Mouse (Mus musculus): ENCODE results near the gene Bbc3.
A peak's percentile ranks its signal among the peaks of the same experiment; 100 is the strongest.
"Not testable (repeated sequence)": the region's sequence is repeated elsewhere in the genome, so short reads cannot be mapped to it uniquely, and the experiment has no call there.

Gene Bbc3

GRCm38 (mm10) chr7:16294346-16294745 is 13.8 kb upstream of the Bbc3 start:
- peak; percentile 85 for DNase-seq (ENCODE audit: low read depth)

GRCm38 (mm10) chr7:16294837-16295236 is 13.4 kb upstream of the Bbc3 start:
- DNase-seq (ENCODE audit: low read depth): peak; percentile 97

GRCm38 (mm10) chr7:16295321-16295900 is 12.8 kb upstream of the Bbc3 start:
- peak; percentile 90 for DNase-seq (ENCODE audit: low read depth)

- no peak for DNase-seq (ENCODE audit: low read depth)
These were observed 12.0 kb upstream of the Bbc3 start for GRCm38 (mm10) chr7:16296146-16296545.

- peak; percentile 92 for DNase-seq (ENCODE audit: low read depth)
These were observed 11.3 kb upstream of the Bbc3 start for GRCm38 (mm10) chr7:16296766-16297390.

- no peak for DNase-seq (ENCODE audit: low read depth)
These were observed 10.6 kb upstream of the Bbc3 start for GRCm38 (mm10) chr7:16297616-16298015.

GRCm38 (mm10) chr7:16298927-16299326 is 9.3 kb upstream of the Bbc3 start:
- no peak for DNase-seq (ENCODE audit: low read depth)

GRCm38 (mm10) chr7:16299419-16300035 is 8.7 kb upstream of the Bbc3 start:
- DNase-seq (ENCODE audit: low read depth): peak; percentile 89

- not testable (repeated sequence) for DNase-seq (ENCODE audit: low read depth)
These were observed 1.1 kb upstream of the Bbc3 start for GRCm38 (mm10) chr7:16307141-16307540.

GRCm38 (mm10) chr7:16308555-16309317 is 543 bp downstream of the Bbc3 start:
- no peak for DNase-seq (ENCODE audit: low read depth)

- peak; percentile 89 for DNase-seq (ENCODE audit: low read depth)
These were observed 1.3 kb downstream of the Bbc3 start for GRCm38 (mm10) chr7:16309318-16310019.

GRCm38 (mm10) chr7:16310020-16310520 is 1.9 kb downstream of the Bbc3 start:
- peak; percentile 95 for DNase-seq (ENCODE audit: low read depth)

- DNase-seq (ENCODE audit: low read depth): peak; percentile 68
These were observed 2.6 kb downstream of the Bbc3 start for GRCm38 (mm10) chr7:16310521-16311452.

- DNase-seq (ENCODE audit: low read depth): peak; percentile 68
These were observed 3.3 kb downstream of the Bbc3 start for GRCm38 (mm10) chr7:16311453-16312004.

GRCm38 (mm10) chr7:16312011-16312671 is 3.9 kb downstream of the Bbc3 start:
- DNase-seq (ENCODE audit: low read depth): peak; percentile 74

- peak; percentile 92 for DNase-seq (ENCODE audit: low read depth)
These were observed 4.6 kb downstream of the Bbc3 start for GRCm38 (mm10) chr7:16312672-16313311.

GRCm38 (mm10) chr7:16313481-16314220 is 5.5 kb downstream of the Bbc3 start:
- DNase-seq (ENCODE audit: low read depth): peak; percentile 94

- DNase-seq (ENCODE audit: low read depth): no peak
These were observed 6.1 kb downstream of the Bbc3 start for GRCm38 (mm10) chr7:16314221-16314775.
